Mouse (Mus musculus): ENCODE results near the gene Fkbp14. TPM values are rescaled to one million over a fixed set of nuclear protein-coding genes. Genes with fewer than 3 reads are reported as not detected.

Fkbp14 gene
- polyA plus RNA-seq, 1 experiment: 1.8 TPM

- WGBS: 51% methylated on average over 8 of the region's 8 CpGs
These were observed 3.2 kb downstream of the Fkbp14 start for GRCm38 (mm10) chr6:54593766-54594468.

GRCm38 (mm10) chr6:54592938-54593535 is 4.1 kb downstream of the Fkbp14 start:
- TF ChIP-seq POLR2A (IDR thresholded peaks at IDR 0.05; ENCODE audit: borderline replicate concordance, control insufficient read depth, low read depth, low read length): no peak
- no peak for TF ChIP-seq CTCF (IDR thresholded peaks at IDR 0.05; ENCODE audit: control insufficient read depth, insufficient read depth, low read length)
- Histone ChIP-seq H3K4me3 (replicated peaks; ENCODE audit: control insufficient read depth, low read depth, low read length) (peak overlapping the region; percentile 55), H3K27ac (ENCODE audit: control insufficient read depth, insufficient read depth, low read depth, low read length, poor library complexity) (no peak overlapping the region), H3K4me1 (ENCODE audit: control insufficient read depth, insufficient read depth, low read length) (no peaks in the 10 kb centered on the region)
- under 1% methylated on average over 20 of the region's 20 CpGs for whole genome bisulfite sequencing

More at GRCm38 (mm10) chr6:54593766-54594468, 3.2 kb downstream of the Fkbp14 start:
- Histone ChIP-seq H3K27ac (ENCODE audit: control insufficient read depth, insufficient read depth, low read depth, low read length, poor library complexity) (no peak overlapping the region), H3K4me1 (ENCODE audit: control insufficient read depth, insufficient read depth, low read length) (no peaks in the 10 kb centered on the region), H3K4me3 (replicated peaks; ENCODE audit: control insufficient read depth, low read depth, low read length) (no peak overlapping the region)
- TF ChIP-seq POLR2A (IDR thresholded peaks at IDR 0.05; ENCODE audit: borderline replicate concordance, control insufficient read depth, low read depth, low read length) (no peak), CTCF (IDR thresholded peaks at IDR 0.05; ENCODE audit: control insufficient read depth, insufficient read depth, low read length) (no peak)

- Histone ChIP-seq H3K4me3 (replicated peaks; ENCODE audit: control insufficient read depth, low read depth, low read length) (no peak overlapping the region), H3K27ac (ENCODE audit: control insufficient read depth, insufficient read depth, low read depth, low read length, poor library complexity) (no peak overlapping the region), H3K4me1 (ENCODE audit: control insufficient read depth, insufficient read depth, low read length) (no peaks in the 10 kb centered on the region)
- WGBS: 62% methylated on average over 6 of the region's 6 CpGs
- TF ChIP-seq POLR2A (IDR thresholded peaks at IDR 0.05; ENCODE audit: borderline replicate concordance, control insufficient read depth, low read depth, low read length) (no peak), CTCF (IDR thresholded peaks at IDR 0.05; ENCODE audit: control insufficient read depth, insufficient read depth, low read length) (no peak)
These were observed 5.3 kb downstream of the Fkbp14 start for GRCm38 (mm10) chr6:54591778-54592177.

DNA sequence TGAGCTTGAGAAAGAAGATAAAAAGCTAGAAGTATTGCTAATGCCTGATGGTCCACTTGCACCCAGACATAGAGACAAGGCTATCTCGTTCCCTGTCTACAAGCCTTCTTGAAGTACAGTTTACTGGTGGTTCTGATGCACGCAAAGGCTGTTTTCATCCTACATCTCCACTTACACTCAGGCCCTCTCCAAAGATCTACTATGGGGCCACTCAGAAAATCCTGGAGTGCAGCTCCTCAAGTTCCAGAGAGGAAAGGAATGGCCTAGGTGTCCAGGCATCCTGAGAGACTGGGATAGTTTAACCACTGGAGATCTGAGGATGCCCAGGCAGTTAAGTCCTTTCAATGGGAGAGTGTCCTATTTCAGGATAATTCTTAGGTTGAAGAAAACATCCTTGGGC is 6.4 kb downstream of the Fkbp14 start:
- Histone ChIP-seq H3K4me1 (ENCODE audit: control insufficient read depth, insufficient read depth, low read length) (no peaks in the 10 kb centered on the region), H3K4me3 (replicated peaks; ENCODE audit: control insufficient read depth, low read depth, low read length) (no peak overlapping the region), H3K27ac (ENCODE audit: control insufficient read depth, insufficient read depth, low read depth, low read length, poor library complexity) (no peak overlapping the region)
- WGBS: 77% methylated on average over 2 of the region's 2 CpGs
- no peak for TF ChIP-seq POLR2A (IDR thresholded peaks at IDR 0.05; ENCODE audit: borderline replicate concordance, control insufficient read depth, low read depth, low read length)
- TF ChIP-seq CTCF (IDR thresholded peaks at IDR 0.05; ENCODE audit: control insufficient read depth, insufficient read depth, low read length): no peak

- H3K27ac ChIP-seq (ENCODE audit: control insufficient read depth, insufficient read depth, low read depth, low read length, poor library complexity): no peak overlapping the region
- TF ChIP-seq CTCF (IDR thresholded peaks at IDR 0.05; ENCODE audit: control insufficient read depth, insufficient read depth, low read length): no peak
- TF ChIP-seq POLR2A (IDR thresholded peaks at IDR 0.05; ENCODE audit: borderline replicate concordance, control insufficient read depth, low read depth, low read length): no peak
- no peak overlapping the region for H3K4me3 ChIP-seq (replicated peaks; ENCODE audit: control insufficient read depth, low read depth, low read length)
- 61% methylated on average over 1 of the region's 1 CpGs for WGBS
- no peaks in the 10 kb centered on the region for H3K4me1 ChIP-seq (ENCODE audit: control insufficient read depth, insufficient read depth, low read length)
These were observed 8.9 kb downstream of the Fkbp14 start for GRCm38 (mm10) chr6:54588212-54588611.

GRCm38 (mm10) chr6:54587683-54588082 is 9.4 kb downstream of the Fkbp14 start:
- 64% methylated on average over 4 of the region's 4 CpGs for WGBS
- no peak for TF ChIP-seq CTCF (IDR thresholded peaks at IDR 0.05; ENCODE audit: control insufficient read depth, insufficient read depth, low read length)
- TF ChIP-seq POLR2A (IDR thresholded peaks at IDR 0.05; ENCODE audit: borderline replicate concordance, control insufficient read depth, low read depth, low read length): no peak
- H3K27ac ChIP-seq (ENCODE audit: control insufficient read depth, insufficient read depth, low read depth, low read length, poor library complexity): no peak overlapping the region
- H3K4me1 ChIP-seq (ENCODE audit: control insufficient read depth, insufficient read depth, low read length): no peaks in the 10 kb centered on the region
- no peak overlapping the region for H3K4me3 ChIP-seq (replicated peaks; ENCODE audit: control insufficient read depth, low read depth, low read length)

DNA sequence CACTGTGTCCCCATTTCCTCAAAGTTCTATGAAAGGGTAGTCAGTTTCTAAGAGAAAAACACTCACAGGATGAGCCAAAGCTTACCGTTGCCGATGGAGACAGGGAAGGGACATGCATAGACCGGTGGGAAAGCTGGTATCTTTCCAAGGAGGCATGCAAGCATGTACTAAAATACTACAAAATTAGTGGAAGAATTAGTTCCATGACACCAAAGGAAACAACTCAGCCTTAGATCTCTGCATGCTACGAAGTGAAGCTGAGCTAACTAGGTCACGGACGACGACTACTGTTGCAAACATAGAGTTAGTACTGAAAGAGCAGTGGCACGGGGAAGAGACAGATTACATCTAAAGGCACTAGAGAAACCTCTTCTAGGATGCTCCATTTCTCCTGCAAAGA is 10.2 kb downstream of the Fkbp14 start:
- TF ChIP-seq POLR2A (IDR thresholded peaks at IDR 0.05; ENCODE audit: borderline replicate concordance, control insufficient read depth, low read depth, low read length): no peak
- TF ChIP-seq CTCF (IDR thresholded peaks at IDR 0.05; ENCODE audit: control insufficient read depth, insufficient read depth, low read length): no peak
- Histone ChIP-seq H3K4me1 (ENCODE audit: control insufficient read depth, insufficient read depth, low read length) (no peaks in the 10 kb centered on the region), H3K4me3 (replicated peaks; ENCODE audit: control insufficient read depth, low read depth, low read length) (no peak overlapping the region), H3K27ac (ENCODE audit: control insufficient read depth, insufficient read depth, low read depth, low read length, poor library complexity) (no peak overlapping the region)
- 85% methylated on average over 8 of the region's 8 CpGs for WGBS

DNA sequence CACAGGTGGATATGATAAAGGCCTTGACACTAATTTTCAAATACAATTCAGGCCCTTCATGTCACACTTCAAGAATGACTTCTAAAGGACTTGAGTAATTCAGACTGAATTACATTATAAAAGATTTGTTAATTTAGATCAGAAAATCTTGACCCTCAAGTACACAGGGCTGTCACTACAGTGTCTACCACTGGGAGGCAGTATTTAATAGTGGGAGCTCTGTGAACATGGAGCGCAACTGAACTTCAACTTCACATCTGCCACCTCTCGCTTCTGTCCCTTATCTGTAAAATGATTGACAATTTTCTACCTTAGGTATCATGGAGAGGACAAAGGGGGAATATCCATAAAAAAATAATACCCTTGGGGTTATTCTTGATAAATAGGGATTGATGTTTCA is 10.9 kb downstream of the Fkbp14 start:
- WGBS: 12% methylated on average over 2 of the region's 2 CpGs
- no peak overlapping the region for H3K27ac ChIP-seq (ENCODE audit: control insufficient read depth, insufficient read depth, low read depth, low read length, poor library complexity)
- H3K4me3 ChIP-seq (replicated peaks; ENCODE audit: control insufficient read depth, low read depth, low read length): no peak overlapping the region
- H3K4me1 ChIP-seq (ENCODE audit: control insufficient read depth, insufficient read depth, low read length): no peaks in the 10 kb centered on the region
- no peak for TF ChIP-seq POLR2A (IDR thresholded peaks at IDR 0.05; ENCODE audit: borderline replicate concordance, control insufficient read depth, low read depth, low read length)
- TF ChIP-seq CTCF (IDR thresholded peaks at IDR 0.05; ENCODE audit: control insufficient read depth, insufficient read depth, low read length): peak; percentile 15; the same call in 1 of the 2 replicates
